Mouse (Mus musculus): ENCODE measurements around the gene Gabarapl2.
"Not testable (repeated sequence)": the region's sequence is repeated elsewhere in the genome, so short reads cannot be mapped to it uniquely, and the experiment has no call there.

- not testable (repeated sequence) for TF ChIP-seq CTCF (IDR thresholded peaks at IDR 0.05; ENCODE audit: control insufficient read depth, insufficient read depth, insufficient read length); MAX (IDR thresholded peaks at IDR 0.05); USF1 (IDR thresholded peaks at IDR 0.05; ENCODE audit: low read depth)
These were observed 2.2 kb upstream of the Gabarapl2 start for GRCm38 (mm10) chr8:111938076-111938985.
